Mouse (Mus musculus): ENCODE measurements around the gene Ndufb8.
A peak's percentile ranks its signal among the peaks of the same experiment; 100 is the strongest.

The Ndufb8 gene

GRCm38 (mm10) chr19:44554861-44555590 is at the start of gene Ndufb8:
Gene Ndufb8, minus strand, starts transcription at chr19:44555440.
- peak; percentile 97 for DNase-seq

- no peak for DNase-seq
Measured at GRCm38 (mm10) chr19:44594180-44594579, 38.9 kb upstream of the Ndufb8 start.

- DNase-seq = no peak
Measured at GRCm38 (mm10) chr19:44591638-44592037, 36.4 kb upstream of the Ndufb8 start.

- DNase-seq = no peak
Measured at GRCm38 (mm10) chr19:44590992-44591391, 35.8 kb upstream of the Ndufb8 start.

GRCm38 (mm10) chr19:44589591-44590223 is 34.5 kb upstream of the Ndufb8 start:
- no peak for DNase-seq

- DNase-seq = no peak
Measured at GRCm38 (mm10) chr19:44588036-44588435, 32.8 kb upstream of the Ndufb8 start.

- peak; percentile 90 for DNase-seq
Measured at GRCm38 (mm10) chr19:44582638-44583309, 27.5 kb upstream of the Ndufb8 start.

- no peak for DNase-seq
Measured at GRCm38 (mm10) chr19:44582103-44582502, 26.9 kb upstream of the Ndufb8 start.

- DNase-seq = no peak
Measured at GRCm38 (mm10) chr19:44578038-44578437, 22.8 kb upstream of the Ndufb8 start.

GRCm38 (mm10) chr19:44576275-44576674 is 21.0 kb upstream of the Ndufb8 start:
- no peak for DNase-seq

- no peak for DNase-seq
Measured at GRCm38 (mm10) chr19:44567763-44568162, 12.5 kb upstream of the Ndufb8 start.

- DNase-seq = no peak
Measured at GRCm38 (mm10) chr19:44564006-44564405, 8.8 kb upstream of the Ndufb8 start.

- DNase-seq = peak; percentile 95
Measured at GRCm38 (mm10) chr19:44562652-44563206, 7.5 kb upstream of the Ndufb8 start, which contains the start of gene Hif1an. Gene Hif1an, plus strand, starts transcription at chr19:44562850.

- no peak for DNase-seq
Measured at GRCm38 (mm10) chr19:44554490-44554860, 765 bp downstream of the Ndufb8 start.

- no peak for DNase-seq
Measured at GRCm38 (mm10) chr19:44553286-44553685, 2.0 kb downstream of the Ndufb8 start.

- no peak for DNase-seq
Measured at GRCm38 (mm10) chr19:44552731-44553130, 2.5 kb downstream of the Ndufb8 start, which contains the start of gene Gm20538. Gene Gm20538, minus strand, starts transcription at chr19:44552831.

GRCm38 (mm10) chr19:44545321-44546041 is 9.8 kb downstream of the Ndufb8 start, which contains the start of gene Sec31b:
Gene Sec31b, minus strand, starts transcription at chr19:44545864.
- peak; percentile 14 for DNase-seq

- DNase-seq = peak; percentile 57
Measured at GRCm38 (mm10) chr19:44544775-44545174, 10.5 kb downstream of the Ndufb8 start.

- no peak for DNase-seq
Measured at GRCm38 (mm10) chr19:44544372-44544771, 10.9 kb downstream of the Ndufb8 start.

GRCm38 (mm10) chr19:44542694-44543178 is 12.5 kb downstream of the Ndufb8 start:
- no peak for DNase-seq

- DNase-seq = no peak
Measured at GRCm38 (mm10) chr19:44537416-44537815, 17.8 kb downstream of the Ndufb8 start.

GRCm38 (mm10) chr19:44535376-44535775 is 19.9 kb downstream of the Ndufb8 start:
- no peak for DNase-seq

Data from right cerebral cortex, adult 18-20 months (tissue).